Mouse (Mus musculus): ENCODE measurements around the gene Itih5. TPM values are rescaled to one million over a fixed set of nuclear protein-coding genes. Genes with fewer than 3 reads are reported as not detected.
A peak's percentile ranks its signal among the peaks of the same experiment; 100 is the strongest.

The Itih5 gene
- polyA plus RNA-seq (2015; fragmentation: Nextera tagmentation; extraction: Ambion mirVana): 28.0 and 35.4 TPM in 2 replicates

GRCm38 (mm10) chr2:10153201-10154075 is at the start of gene Itih5:
Gene Itih5 (plus strand): TSS chr2:10153571.
- Histone ChIP-seq H3K9ac (ENCODE audit: low read length) (peak within 1 kb of the TSS; percentile 70), H3K27ac (replicated peaks) (peak within 1 kb of the TSS; percentile 77), H3K9me3 (ENCODE audit: control insufficient read depth, low read length) (no peaks in the 10 kb centered on the region), H3K36me3 (ENCODE audit: control insufficient read depth, insufficient read depth, low read length) (no peaks in the 10 kb centered on the region), H3K4me3 (ENCODE audit: low read depth, low read length) (peak within 1 kb of the TSS; percentile 55), H3K4me2 (replicated peaks; ENCODE audit: low read depth) (peak within 1 kb of the TSS; percentile 75), H3K4me1 (replicated peaks; ENCODE audit: control insufficient read depth, insufficient read depth) (no peaks in the 10 kb centered on the region), H3K27me3 (ENCODE audit: control insufficient read depth, insufficient read depth, low read length) (no peaks in the 10 kb centered on the region)
- WGBS: 9% methylated on average over 26 of the region's 27 CpGs
- TF ChIP-seq EP300 (optimal IDR thresholded peaks at IDR 0.05): no peak
- no peak for TF ChIP-seq CTCF (IDR thresholded peaks at IDR 0.05; ENCODE audit: low read depth)
- ATAC-seq (ENCODE audit: low FRiP score, low TSS enrichment): peak; percentile 84
- DNase-seq (ENCODE audit: low spot score): peak; percentile 75

- TF ChIP-seq EP300 (optimal IDR thresholded peaks at IDR 0.05): no peak
- no peak for TF ChIP-seq CTCF (IDR thresholded peaks at IDR 0.05; ENCODE audit: low read depth)
- WGBS: 69% methylated on average over 6 of the region's 6 CpGs
- no peaks in the 10 kb centered on the region for H3K4me1 ChIP-seq (replicated peaks; ENCODE audit: control insufficient read depth, insufficient read depth)
- DNase-seq (ENCODE audit: low spot score): no peak
- H3K9ac ChIP-seq (ENCODE audit: low read length): no peak overlapping the region
- no peak overlapping the region for H3K4me2 ChIP-seq (replicated peaks; ENCODE audit: low read depth)
- H3K4me3 ChIP-seq (ENCODE audit: low read depth, low read length): no peak overlapping the region
- H3K27ac ChIP-seq (replicated peaks): no peak overlapping the region
- no peaks in the 10 kb centered on the region for H3K27me3 ChIP-seq (ENCODE audit: control insufficient read depth, insufficient read depth, low read length)
- ATAC-seq (ENCODE audit: low FRiP score, low TSS enrichment): no peak
- no peaks in the 10 kb centered on the region for H3K9me3 ChIP-seq (ENCODE audit: control insufficient read depth, low read length)
- H3K36me3 ChIP-seq (ENCODE audit: control insufficient read depth, insufficient read depth, low read length): no peaks in the 10 kb centered on the region
Measured at GRCm38 (mm10) chr2:10108535-10109189, 44.7 kb upstream of the Itih5 start.

- Histone ChIP-seq H3K4me2 (replicated peaks; ENCODE audit: low read depth) (no peak overlapping the region), H3K36me3 (ENCODE audit: control insufficient read depth, insufficient read depth, low read length) (no peaks in the 10 kb centered on the region), H3K27me3 (ENCODE audit: control insufficient read depth, insufficient read depth, low read length) (no peaks in the 10 kb centered on the region), H3K9ac (ENCODE audit: low read length) (no peak overlapping the region), H3K4me1 (replicated peaks; ENCODE audit: control insufficient read depth, insufficient read depth) (no peaks in the 10 kb centered on the region), H3K9me3 (ENCODE audit: control insufficient read depth, low read length) (no peaks in the 10 kb centered on the region), H3K27ac (replicated peaks) (no peak overlapping the region), H3K4me3 (ENCODE audit: low read depth, low read length) (no peak overlapping the region)
- no peak for ATAC-seq (ENCODE audit: low FRiP score, low TSS enrichment)
- TF ChIP-seq EP300 (optimal IDR thresholded peaks at IDR 0.05) (no peak), CTCF (IDR thresholded peaks at IDR 0.05; ENCODE audit: low read depth) (no peak)
- 73% methylated on average over 1 of the region's 1 CpGs for WGBS
- DNase-seq (ENCODE audit: low spot score): no peak
Measured at GRCm38 (mm10) chr2:10118751-10119150, 34.6 kb upstream of the Itih5 start.

- no peak for TF ChIP-seq EP300 (optimal IDR thresholded peaks at IDR 0.05)
- TF ChIP-seq CTCF (IDR thresholded peaks at IDR 0.05; ENCODE audit: low read depth): no peak
- Histone ChIP-seq H3K27me3 (ENCODE audit: control insufficient read depth, insufficient read depth, low read length) (no peaks in the 10 kb centered on the region), H3K9me3 (ENCODE audit: control insufficient read depth, low read length) (no peaks in the 10 kb centered on the region), H3K9ac (ENCODE audit: low read length) (no peak overlapping the region), H3K36me3 (ENCODE audit: control insufficient read depth, insufficient read depth, low read length) (no peaks in the 10 kb centered on the region), H3K27ac (replicated peaks) (no peak overlapping the region), H3K4me2 (replicated peaks; ENCODE audit: low read depth) (no peak overlapping the region), H3K4me1 (replicated peaks; ENCODE audit: control insufficient read depth, insufficient read depth) (no peaks in the 10 kb centered on the region), H3K4me3 (ENCODE audit: low read depth, low read length) (no peak overlapping the region)
- WGBS: 76% methylated on average over 8 of the region's 8 CpGs
- ATAC-seq (ENCODE audit: low FRiP score, low TSS enrichment) (no peak), DNase-seq (ENCODE audit: low spot score) (no peak)
Measured at GRCm38 (mm10) chr2:10119276-10119675, 34.1 kb upstream of the Itih5 start.

DNA sequence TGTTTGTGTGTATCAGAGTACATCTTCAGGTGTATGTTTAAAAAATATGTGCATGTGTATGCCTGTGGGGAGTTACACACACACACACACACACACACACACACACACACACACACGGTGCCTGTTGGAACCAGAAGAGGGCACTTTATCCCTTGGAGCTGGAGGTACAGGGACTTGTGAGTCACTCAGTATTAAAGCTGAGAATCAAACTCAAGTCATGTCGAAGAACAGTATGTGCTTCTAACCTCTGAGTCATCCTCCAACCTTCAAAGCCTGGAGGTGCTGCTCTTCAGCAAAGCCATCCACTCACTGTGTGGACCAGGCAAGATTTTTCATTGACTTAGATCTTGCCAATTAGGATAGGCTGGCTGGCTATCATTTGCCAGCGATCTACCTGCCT is 31.5 kb upstream of the Itih5 start:
- no peak for DNase-seq (ENCODE audit: low spot score)
- H3K4me3 ChIP-seq (ENCODE audit: low read depth, low read length): no peak overlapping the region
- H3K27ac ChIP-seq (replicated peaks): no peak overlapping the region
- no peak overlapping the region for H3K9ac ChIP-seq (ENCODE audit: low read length)
- no peaks in the 10 kb centered on the region for H3K36me3 ChIP-seq (ENCODE audit: control insufficient read depth, insufficient read depth, low read length)
- H3K4me1 ChIP-seq (replicated peaks; ENCODE audit: control insufficient read depth, insufficient read depth): no peaks in the 10 kb centered on the region
- TF ChIP-seq EP300 (optimal IDR thresholded peaks at IDR 0.05): no peak
- peak; percentile 39 for TF ChIP-seq CTCF (IDR thresholded peaks at IDR 0.05; ENCODE audit: low read depth)
- H3K4me2 ChIP-seq (replicated peaks; ENCODE audit: low read depth): no peak overlapping the region
- 57% methylated on average over 3 of the region's 3 CpGs for WGBS
- H3K9me3 ChIP-seq (ENCODE audit: control insufficient read depth, low read length): no peaks in the 10 kb centered on the region
- no peak for ATAC-seq (ENCODE audit: low FRiP score, low TSS enrichment)
- no peaks in the 10 kb centered on the region for H3K27me3 ChIP-seq (ENCODE audit: control insufficient read depth, insufficient read depth, low read length)

DNA sequence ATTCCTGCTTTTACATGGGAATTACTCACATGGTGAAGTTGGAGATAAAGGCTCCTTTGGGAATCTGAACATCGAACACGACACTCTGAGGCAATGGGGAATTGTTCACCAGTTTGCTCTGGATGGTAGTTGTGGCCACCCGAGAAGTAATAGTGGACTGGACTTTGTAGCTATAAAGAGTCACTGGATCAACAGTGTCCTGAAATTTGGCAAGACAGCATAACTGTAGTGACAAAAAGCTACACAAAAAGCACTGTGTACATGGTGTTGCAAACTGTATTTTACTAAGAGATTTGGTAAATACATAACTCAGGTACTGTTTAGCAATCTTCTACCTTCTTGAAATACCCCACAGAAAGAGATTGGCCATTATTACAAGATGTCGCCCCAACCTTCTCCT is 27.2 kb upstream of the Itih5 start:
- TF ChIP-seq CTCF (IDR thresholded peaks at IDR 0.05; ENCODE audit: low read depth) (no peak), EP300 (optimal IDR thresholded peaks at IDR 0.05) (no peak)
- ATAC-seq (ENCODE audit: low FRiP score, low TSS enrichment): no peak
- Histone ChIP-seq H3K36me3 (ENCODE audit: control insufficient read depth, insufficient read depth, low read length) (no peaks in the 10 kb centered on the region), H3K9ac (ENCODE audit: low read length) (no peak overlapping the region), H3K9me3 (ENCODE audit: control insufficient read depth, low read length) (no peaks in the 10 kb centered on the region), H3K4me3 (ENCODE audit: low read depth, low read length) (no peak overlapping the region), H3K27me3 (ENCODE audit: control insufficient read depth, insufficient read depth, low read length) (no peaks in the 10 kb centered on the region), H3K4me2 (replicated peaks; ENCODE audit: low read depth) (no peak overlapping the region), H3K4me1 (replicated peaks; ENCODE audit: control insufficient read depth, insufficient read depth) (no peaks in the 10 kb centered on the region), H3K27ac (replicated peaks) (no peak overlapping the region)
- DNase-seq (ENCODE audit: low spot score): no peak
- 94% methylated on average over 4 of the region's 4 CpGs for WGBS

Data from stomach, postnatal 0 days (tissue).